Mouse (Mus musculus) right cerebral cortex, postnatal 10 days (tissue): ENCODE measurements around the gene Sf3b3.
"Not testable (repeated sequence)": the region's sequence is repeated elsewhere in the genome, so short reads cannot be mapped to it uniquely, and the experiment has no call there.

Experiments used
- DNase-seq, 2 experiments: peaks; one replicate each; pipeline ENCODE4 v3.0.0; 2021; ENCODE audit warnings: low spot score in 2 of 2

Sf3b3 gene

DNA sequence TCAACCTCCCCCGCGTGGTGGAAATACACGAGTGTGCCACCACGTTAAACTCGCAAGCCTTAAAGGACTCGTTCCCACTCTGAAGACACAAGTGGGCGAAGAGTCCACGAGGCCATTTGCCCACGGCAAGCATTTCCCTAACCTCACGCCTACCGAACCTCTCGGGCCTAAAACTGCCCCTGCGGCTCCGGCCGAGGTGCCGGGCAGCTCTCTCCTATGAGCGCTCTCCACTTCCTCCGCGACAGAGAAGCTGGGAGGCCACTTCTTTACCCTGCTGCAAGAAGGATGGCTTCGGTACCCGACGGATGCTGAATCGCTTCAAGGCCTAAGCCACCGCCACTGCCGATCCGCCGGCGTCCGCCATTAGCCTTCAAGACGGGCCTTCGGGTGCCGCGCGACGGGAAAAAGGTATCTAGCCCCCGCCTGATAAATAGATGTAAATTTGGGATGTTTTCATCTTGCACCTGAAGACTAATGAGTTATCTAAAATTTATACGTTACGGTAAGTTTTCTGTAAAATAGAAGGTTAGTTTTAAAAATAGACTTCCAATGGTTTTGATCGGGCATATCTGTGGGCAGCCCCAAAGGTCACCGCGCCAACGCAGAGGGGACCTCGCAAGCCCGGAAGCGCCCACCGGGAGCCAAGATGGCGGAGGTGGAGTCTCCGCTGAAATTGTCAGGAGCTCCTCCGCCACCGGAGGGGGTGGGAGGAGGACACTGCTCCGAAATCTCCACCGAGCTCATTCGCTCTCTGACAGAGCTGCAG lies at the start of gene Sf3b3, which contains the start of gene Cog4:
Gene Sf3b3, minus strand, starts transcription at position 383 of the 766 bp plus-strand sequence.
Gene Cog4, plus strand, starts transcription at position 196 of the 766 bp plus-strand sequence.
- DNase-seq, result peak; percentile 87 to 89

DNA sequence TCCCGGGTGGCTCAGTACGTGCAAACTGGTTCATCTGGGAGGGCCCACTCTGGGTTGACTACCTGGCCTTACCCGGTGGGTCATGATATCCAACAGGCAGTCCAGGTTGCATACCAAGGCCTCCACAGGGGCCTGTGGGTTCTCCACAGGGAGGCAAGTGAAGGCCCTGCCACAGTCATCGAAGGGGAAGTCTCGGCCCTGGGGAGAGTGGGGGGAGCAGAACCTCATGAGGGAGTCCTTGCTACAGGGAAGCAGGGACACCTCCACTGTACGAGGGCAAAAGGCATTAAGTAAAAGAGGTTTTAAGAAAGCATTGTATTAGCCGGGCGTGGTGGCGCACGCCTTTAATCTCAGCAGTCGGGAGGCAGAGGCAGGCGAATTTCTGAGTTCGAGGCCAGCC lies 49.2 kb upstream of the Sf3b3 start:
- DNase-seq, result no peak

GRCm38 (mm10) chr8:110895254-110895653 lies 48.7 kb upstream of the Sf3b3 start:
- DNase-seq, result no peak

DNA sequence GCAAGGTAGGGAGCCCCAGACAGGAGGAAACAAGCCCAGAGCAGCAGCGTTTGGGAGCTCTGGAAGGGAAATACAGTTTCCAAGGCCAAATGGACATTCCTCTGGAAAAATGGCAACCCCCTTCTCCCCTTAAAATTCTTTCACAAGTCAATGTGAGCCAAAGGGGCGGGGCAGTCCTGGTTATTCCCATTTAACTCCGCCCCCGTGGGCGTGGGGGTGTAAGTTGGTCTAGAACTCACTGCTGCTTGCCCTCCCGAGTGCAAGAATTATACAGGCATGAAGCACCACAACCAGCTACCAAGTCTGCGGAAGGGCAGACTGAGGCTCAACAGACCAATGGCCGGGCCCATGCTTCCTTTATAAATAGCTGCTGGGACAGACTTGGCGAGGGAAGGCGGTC lies 48.3 kb upstream of the Sf3b3 start:
- no peak for DNase-seq

- no peak for DNase-seq
Measured at GRCm38 (mm10) chr8:110892913-110893312, 46.3 kb upstream of the Sf3b3 start.

DNA sequence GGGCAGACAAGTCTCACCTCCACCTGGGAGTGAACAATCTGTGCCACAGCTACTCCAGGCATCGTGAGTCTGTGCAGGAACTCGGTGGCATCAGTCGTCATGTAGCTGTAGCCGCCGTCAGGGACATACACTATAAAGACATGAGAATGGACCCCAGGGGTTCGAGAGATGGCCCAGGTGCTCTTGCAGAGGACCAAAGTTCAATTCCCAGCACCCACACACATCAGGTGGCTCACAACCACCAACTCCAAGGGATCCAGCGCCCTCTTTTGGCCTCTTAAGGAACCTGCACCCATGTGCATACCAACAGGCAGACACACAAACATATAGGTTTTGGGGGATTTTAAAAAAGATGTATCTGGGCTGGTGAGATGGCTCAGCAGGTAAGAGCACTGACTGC lies 45.5 kb upstream of the Sf3b3 start:
- DNase-seq, result no peak

DNA sequence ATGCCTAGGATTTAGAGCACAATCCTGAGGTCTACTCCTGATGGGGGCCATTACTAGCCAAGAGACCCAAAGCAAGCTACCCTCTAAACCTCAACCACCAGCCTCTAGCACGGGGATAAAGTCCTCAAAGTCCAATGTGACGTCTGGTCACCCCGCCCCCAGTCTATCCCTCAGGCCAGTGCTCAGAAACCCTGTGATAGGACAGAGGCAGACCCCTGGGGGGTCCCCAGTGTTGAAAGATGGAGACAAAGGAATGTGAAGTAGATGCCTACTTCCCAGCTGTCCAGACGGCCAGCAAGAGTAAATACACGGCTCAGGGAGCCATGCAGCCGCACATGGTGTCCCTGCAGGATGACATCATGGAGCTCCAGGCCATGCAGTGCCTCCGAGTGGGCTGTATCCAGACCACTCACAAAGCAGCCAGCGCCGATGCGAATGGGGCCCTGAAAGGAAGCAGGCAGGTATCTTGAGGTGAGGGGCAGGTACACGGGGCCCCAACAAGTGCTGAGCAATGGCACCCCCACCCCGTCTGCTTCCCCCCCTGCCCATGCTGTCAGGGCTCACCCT lies 43.4 kb upstream of the Sf3b3 start:
- no peak for DNase-seq

DNA sequence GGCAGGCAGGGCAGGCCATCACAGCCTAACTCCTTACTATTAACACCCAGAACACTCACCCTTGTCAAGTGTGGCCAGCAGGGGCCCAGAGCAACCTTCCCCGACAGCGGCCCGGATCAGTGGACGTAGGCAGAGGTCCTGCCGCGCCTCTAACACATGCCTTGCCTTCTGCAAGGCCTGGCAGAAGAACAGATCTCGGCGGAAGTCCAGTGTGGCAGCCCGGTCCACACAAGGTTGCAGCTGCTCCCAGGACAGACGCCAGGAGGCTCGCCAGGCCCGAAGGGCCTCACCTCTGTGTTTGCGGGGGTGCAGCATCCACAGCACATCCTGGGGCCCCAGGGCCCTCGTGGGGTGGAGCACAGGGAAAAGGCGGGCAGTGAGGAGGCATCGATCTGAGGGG lies 42.3 kb upstream of the Sf3b3 start:
- DNase-seq, result no peak

DNA sequence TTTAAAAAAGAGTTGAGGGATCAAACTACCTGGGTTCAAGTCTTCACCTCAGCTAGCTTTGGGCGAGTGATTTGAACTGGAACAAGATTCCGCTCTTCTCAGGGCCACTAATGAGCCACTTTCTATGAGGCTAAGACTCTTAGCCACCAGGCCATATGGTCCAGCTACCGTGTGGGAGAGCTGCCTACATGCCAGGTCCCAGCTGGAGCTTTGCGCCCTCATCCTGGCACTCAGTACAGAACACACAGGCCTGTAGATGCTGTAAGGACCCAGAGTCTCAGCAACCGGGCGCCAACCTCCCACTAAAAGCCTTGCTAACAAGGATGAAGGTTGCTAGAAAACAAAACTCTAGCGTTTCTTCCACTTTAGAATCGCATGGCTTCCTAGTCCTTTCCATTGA lies 41.9 kb upstream of the Sf3b3 start:
- DNase-seq, result no peak

DNA sequence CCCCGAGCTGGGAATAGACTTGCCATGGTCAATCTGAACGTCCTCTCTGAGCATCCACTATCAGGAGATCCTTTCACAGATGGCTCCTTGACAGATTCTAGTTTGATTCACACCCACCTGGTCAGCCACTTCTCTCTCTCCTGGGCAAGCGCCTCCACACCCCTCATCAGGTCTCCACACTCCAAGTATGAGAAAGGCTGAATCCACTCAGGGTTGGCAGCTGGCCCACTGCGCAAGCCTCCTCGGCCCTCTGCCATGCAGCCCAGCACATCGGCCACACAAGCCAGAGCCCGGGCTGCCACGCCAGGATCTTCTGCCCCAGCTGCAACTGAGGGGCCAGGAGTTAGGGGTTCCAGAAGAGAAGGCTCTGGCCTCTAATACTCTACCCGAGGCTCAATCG lies 41.0 kb upstream of the Sf3b3 start:
- DNase-seq, result no peak

- no peak for DNase-seq
Measured at GRCm38 (mm10) chr8:110886634-110887033, 40.0 kb upstream of the Sf3b3 start.

GRCm38 (mm10) chr8:110883824-110884223 lies 37.2 kb upstream of the Sf3b3 start:
- no peak for DNase-seq

DNA sequence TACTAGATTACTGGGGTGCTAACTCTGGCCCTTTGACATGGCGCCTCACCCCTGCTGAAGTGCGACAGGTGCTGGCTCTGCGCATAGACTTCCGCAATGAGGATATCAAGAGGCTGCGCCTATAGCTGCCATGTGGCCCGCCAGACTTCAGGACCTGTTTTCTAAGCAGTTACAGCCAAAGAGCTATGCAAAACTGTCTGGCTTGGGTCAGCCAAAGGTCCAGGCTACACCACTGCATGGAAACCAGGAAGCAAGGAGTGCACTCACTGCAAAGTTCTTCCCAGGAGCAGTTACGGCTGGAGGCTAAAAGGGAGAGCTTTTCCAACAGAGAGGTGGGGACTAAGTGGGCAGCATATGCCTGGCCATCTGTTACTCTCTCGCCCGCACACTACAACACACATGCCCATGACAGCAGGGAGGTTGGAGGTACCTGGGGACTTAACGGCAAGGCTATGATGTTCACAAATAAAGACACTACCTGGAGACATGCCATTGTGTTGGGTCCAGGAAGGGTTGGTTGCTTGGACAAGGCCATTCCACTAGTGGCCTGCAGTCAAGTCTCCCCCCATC lies 35.2 kb upstream of the Sf3b3 start:
- DNase-seq, result no peak

DNA sequence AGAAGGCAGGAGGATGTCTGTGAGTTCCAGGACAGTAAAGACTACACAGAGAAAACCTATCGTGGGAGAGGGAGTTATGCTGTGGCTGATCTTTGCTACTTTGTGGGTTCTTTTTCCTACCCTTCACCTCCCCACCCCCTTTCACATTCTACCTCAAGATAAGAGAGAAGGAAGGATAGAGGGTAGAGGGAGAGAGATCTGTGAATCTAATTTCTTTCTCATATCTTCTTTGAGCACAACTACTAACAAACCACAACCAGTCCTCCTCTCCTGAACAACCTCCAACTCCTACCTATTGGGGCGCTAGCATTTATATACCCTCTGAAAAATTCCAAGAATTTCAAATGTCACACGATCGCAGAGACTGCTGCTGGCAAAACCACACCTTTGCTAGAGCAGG lies 31.3 kb upstream of the Sf3b3 start:
- no peak for DNase-seq

GRCm38 (mm10) chr8:110870501-110870900 lies 23.9 kb upstream of the Sf3b3 start:
- DNase-seq, result no peak

DNA sequence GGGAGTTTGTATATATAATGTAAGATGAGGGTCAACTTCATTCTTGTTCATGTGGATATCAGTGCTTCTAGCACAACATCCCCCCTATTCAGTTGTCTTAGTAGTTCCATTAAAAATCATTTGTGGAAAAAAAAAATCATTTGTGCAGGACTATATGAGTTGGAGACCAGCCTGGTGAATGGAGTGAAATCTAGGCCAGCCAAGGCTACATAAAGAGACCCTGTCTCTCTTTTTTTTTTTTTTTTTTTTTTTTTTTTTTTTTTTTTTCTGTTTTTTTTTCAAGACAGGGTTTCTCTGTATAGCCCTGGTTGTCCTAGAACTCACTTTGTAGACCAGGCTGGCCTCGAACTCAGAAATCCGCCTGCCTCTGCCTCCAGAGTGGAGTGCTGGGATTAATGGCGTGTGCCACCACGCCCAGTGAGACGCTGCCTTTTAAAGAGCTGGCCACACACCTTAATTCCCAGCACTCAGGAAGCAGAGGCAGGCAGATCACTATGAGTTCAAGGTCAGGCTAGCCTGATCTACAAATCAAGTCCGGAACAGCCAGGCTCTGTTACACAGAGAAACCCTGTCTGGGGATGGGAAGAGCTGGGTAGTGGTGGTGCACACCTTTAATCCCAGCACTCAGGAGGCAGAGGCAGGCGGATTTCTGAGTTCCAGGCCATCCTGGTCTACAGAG lies 14.9 kb upstream of the Sf3b3 start:
- DNase-seq, result not testable (repeated sequence)

DNA sequence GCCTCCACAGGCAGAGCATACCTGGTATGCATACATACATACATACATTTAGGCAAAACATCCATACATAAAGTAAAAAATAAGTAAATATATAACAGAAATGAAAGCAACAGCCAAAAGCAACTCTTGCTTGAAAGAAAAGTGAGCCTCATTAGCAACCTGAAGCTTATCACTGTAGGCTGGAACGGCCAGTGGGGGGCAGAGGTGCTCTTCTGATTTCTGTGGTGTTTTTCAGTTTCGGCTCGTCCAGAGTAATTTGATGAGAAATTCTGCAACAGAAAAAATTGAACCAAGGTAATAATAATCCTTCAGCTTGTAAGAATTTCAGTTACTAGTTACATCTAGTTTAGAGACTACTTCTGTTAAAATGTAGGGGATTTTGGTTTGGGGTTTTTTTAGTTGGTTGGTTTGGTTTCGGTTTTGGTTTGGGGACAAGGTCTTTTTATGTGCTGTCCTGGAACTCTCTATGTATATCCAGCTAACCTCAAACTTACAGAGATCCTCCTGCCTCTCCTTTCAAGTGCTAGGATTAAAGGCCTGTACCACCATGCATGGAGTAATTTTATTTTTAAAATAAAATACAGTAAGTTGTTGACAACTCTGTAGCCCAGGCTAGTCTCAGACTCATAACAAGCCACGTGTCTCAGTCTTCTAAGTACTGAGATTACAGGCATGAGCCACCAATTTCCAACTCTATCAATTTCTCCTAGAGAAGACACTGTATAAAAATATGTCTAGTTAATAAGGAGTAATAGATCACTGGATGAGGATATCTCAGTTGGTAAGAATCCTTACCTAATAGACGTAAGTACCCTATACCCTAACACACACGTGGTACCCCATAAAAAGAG lies 13.3 kb upstream of the Sf3b3 start:
- no peak for DNase-seq

DNA sequence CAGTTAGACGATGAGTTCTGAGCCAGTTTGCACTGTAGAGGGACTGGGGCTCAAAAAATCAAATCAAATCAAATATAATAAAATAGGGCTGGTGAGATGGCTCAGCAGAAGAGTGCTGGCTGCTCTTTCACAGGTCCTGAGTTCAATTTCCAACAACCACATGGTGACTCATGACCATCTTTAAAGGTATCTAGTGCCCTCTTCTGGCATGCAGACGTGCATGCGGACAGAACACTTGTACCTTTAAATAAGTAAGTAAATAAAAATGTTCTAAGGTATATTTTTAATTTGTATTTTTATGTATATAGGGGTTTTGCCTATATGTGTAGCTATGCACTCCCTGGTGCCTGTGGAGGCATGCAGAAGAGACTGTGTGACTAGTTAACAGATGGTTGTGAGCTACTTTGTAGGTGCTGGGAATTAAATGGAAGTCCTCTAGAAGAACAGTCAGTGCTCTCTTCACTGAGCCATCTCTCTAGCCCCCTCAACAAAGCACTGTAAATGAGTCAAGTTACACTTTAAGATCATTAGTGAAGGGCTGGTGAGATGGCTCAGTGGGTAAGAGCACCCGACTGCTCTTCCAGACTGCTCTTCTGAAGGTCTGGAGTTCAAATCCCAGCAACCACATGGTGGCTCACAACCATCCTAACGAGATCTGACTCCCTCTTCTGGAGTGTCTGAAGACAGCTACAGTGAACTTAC lies 10.3 kb upstream of the Sf3b3 start:
- no peak for DNase-seq

DNA sequence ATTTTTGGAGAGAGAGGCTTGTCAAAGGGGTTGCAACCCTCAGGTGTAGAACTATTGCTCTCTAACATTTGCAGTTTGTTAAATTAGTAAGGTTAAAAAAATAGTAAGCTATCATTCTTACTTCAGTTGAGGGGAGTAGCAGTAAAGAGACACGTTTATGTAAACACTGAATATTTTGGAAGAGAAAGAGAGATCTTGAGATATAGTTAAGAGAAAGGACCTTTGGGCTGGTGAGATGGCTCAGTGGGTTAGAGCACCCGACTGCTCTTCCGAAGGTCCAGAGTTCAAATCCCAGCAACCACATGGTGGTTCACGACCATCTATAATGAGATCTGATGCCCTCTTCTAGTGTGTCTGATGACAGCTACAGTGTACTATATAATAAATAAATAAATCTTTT lies 9.5 kb upstream of the Sf3b3 start:
- not testable (repeated sequence) for DNase-seq

GRCm38 (mm10) chr8:110851186-110851585 lies 4.6 kb upstream of the Sf3b3 start:
- no peak for DNase-seq
